Mouse (Mus musculus): ENCODE measurements around the gene Nhs. TPM values are rescaled to one million over a fixed set of nuclear protein-coding genes. Genes with fewer than 3 reads are reported as not detected.
A peak's percentile ranks its signal among the peaks of the same experiment; 100 is the strongest.
"Not testable (repeated sequence)": the region's sequence is repeated elsewhere in the genome, so short reads cannot be mapped to it uniquely, and the experiment has no call there.

Gene Nhs
- polyA plus RNA-seq, 1 experiment from 2014 or later: 3.6 TPM

- H3K4me3 ChIP-seq: peak overlapping the region; percentile 44
Observed at GRCm38 (mm10) chrX:161908652-161909403, 250.7 kb downstream of the Nhs start.

GRCm38 (mm10) chrX:161907595-161908592 lies 251.6 kb downstream of the Nhs start:
- no peaks in the 10 kb centered on the region for H3K36me3 ChIP-seq
- peak overlapping the region; percentile 44 for H3K4me3 ChIP-seq
- 24% methylated on average over 53 of the region's 53 CpGs for WGBS
- H3K4me1 ChIP-seq: no peaks in the 10 kb centered on the region; the same call in 1 of the 2 replicates
- no peaks in the 10 kb centered on the region for H3K9me3 ChIP-seq (replicated peaks)
- H3K4me2 ChIP-seq (replicated peaks): peak overlapping the region; percentile 74
- H3K27me3 ChIP-seq: peaks cover 72% of the 10 kb centered on the region
- peak overlapping the region; percentile 55; the same call in 1 of the 2 replicates for H3K27ac ChIP-seq
- ATAC-seq (ENCODE audit: low FRiP score): peak; percentile 80
- peak overlapping the region; percentile 50 for H3K9ac ChIP-seq

More at GRCm38 (mm10) chrX:161908652-161909403, 250.7 kb downstream of the Nhs start:
- Histone ChIP-seq H3K9ac (peak overlapping the region; percentile 50), H3K4me1 (no peaks in the 10 kb centered on the region; the same call in 1 of the 2 replicates), H3K27ac (peak overlapping the region; percentile 55), H3K4me2 (replicated peaks) (peak overlapping the region; percentile 74), H3K36me3 (no peaks in the 10 kb centered on the region), H3K9me3 (replicated peaks) (no peaks in the 10 kb centered on the region), H3K27me3 (peaks cover 75% of the 10 kb centered on the region)
- 17% methylated on average over 46 of the region's 48 CpGs for WGBS
- peak; percentile 84 for ATAC-seq (ENCODE audit: low FRiP score)

- 66% methylated on average over 2 of the region's 2 CpGs for WGBS
- Histone ChIP-seq H3K4me2 (replicated peaks) (no peak overlapping the region), H3K27me3 (peaks cover 26% of the 10 kb centered on the region), H3K9me3 (replicated peaks) (no peaks in the 10 kb centered on the region), H3K4me1 (no peaks in the 10 kb centered on the region), H3K4me3 (no peak overlapping the region), H3K9ac (no peak overlapping the region), H3K36me3 (no peaks in the 10 kb centered on the region), H3K27ac (no peak overlapping the region)
- ATAC-seq (ENCODE audit: low FRiP score): no peak
Observed at GRCm38 (mm10) chrX:161894442-161894841, 265.1 kb downstream of the Nhs start.

GRCm38 (mm10) chrX:161883661-161884060 lies 275.9 kb downstream of the Nhs start:
- Histone ChIP-seq H3K4me3 (no peak overlapping the region), H3K27me3 (peaks cover 7% of the 10 kb centered on the region), H3K9me3 (replicated peaks) (no peaks in the 10 kb centered on the region), H3K36me3 (no peaks in the 10 kb centered on the region), H3K27ac (no peak overlapping the region), H3K4me1 (no peaks in the 10 kb centered on the region), H3K9ac (no peak overlapping the region), H3K4me2 (replicated peaks) (no peak overlapping the region)
- 88% methylated on average over 3 of the region's 3 CpGs for WGBS
- no peak for ATAC-seq (ENCODE audit: low FRiP score)

- Histone ChIP-seq H3K27ac (no peak overlapping the region), H3K9me3 (replicated peaks) (no peaks in the 10 kb centered on the region), H3K4me2 (replicated peaks) (no peak overlapping the region), H3K36me3 (no peaks in the 10 kb centered on the region), H3K4me1 (no peaks in the 10 kb centered on the region), H3K4me3 (no peak overlapping the region), H3K9ac (no peak overlapping the region), H3K27me3 (peaks cover 24% of the 10 kb centered on the region)
- 70% methylated on average over 1 of the region's 1 CpGs for WGBS
- no peak for ATAC-seq (ENCODE audit: low FRiP score)
Observed at GRCm38 (mm10) chrX:161877123-161877522, 282.4 kb downstream of the Nhs start.

- Histone ChIP-seq H3K4me1 (no peaks in the 10 kb centered on the region), H3K27me3 (peaks cover 26% of the 10 kb centered on the region), H3K4me2 (replicated peaks) (no peak overlapping the region), H3K27ac (no peak overlapping the region), H3K9ac (no peak overlapping the region), H3K36me3 (no peaks in the 10 kb centered on the region), H3K9me3 (replicated peaks) (no peaks in the 10 kb centered on the region), H3K4me3 (no peak overlapping the region)
- ATAC-seq (ENCODE audit: low FRiP score): no peak
Observed at GRCm38 (mm10) chrX:161873511-161873910, 286.0 kb downstream of the Nhs start.

GRCm38 (mm10) chrX:161871306-161871705 lies 288.2 kb downstream of the Nhs start:
- Histone ChIP-seq H3K27ac (no peak overlapping the region), H3K27me3 (peaks cover 23% of the 10 kb centered on the region), H3K36me3 (no peaks in the 10 kb centered on the region)

GRCm38 (mm10) chrX:161855630-161856029 lies 303.9 kb downstream of the Nhs start:
- Histone ChIP-seq H3K27me3 (peaks cover 25% of the 10 kb centered on the region), H3K9ac (no peak overlapping the region), H3K4me2 (replicated peaks) (no peak overlapping the region), H3K36me3 (no peaks in the 10 kb centered on the region), H3K9me3 (replicated peaks) (no peaks in the 10 kb centered on the region), H3K4me1 (no peaks in the 10 kb centered on the region), H3K4me3 (no peak overlapping the region), H3K27ac (no peak overlapping the region)
- 81% methylated on average over 2 of the region's 2 CpGs for WGBS
- no peak for ATAC-seq (ENCODE audit: low FRiP score)

More at GRCm38 (mm10) chrX:161871306-161871705, 288.2 kb downstream of the Nhs start:
- H3K4me1 ChIP-seq: no peaks in the 10 kb centered on the region
- WGBS: 90% methylated on average over 7 of the region's 7 CpGs
- ATAC-seq (ENCODE audit: low FRiP score): no peak
- H3K9me3 ChIP-seq (replicated peaks): no peaks in the 10 kb centered on the region
- no peak overlapping the region for H3K9ac ChIP-seq
- no peak overlapping the region for H3K4me2 ChIP-seq (replicated peaks)
- no peak overlapping the region for H3K4me3 ChIP-seq

- Histone ChIP-seq H3K9ac (no peak overlapping the region), H3K27ac (no peak overlapping the region), H3K4me2 (replicated peaks) (no peak overlapping the region), H3K4me3 (no peak overlapping the region), H3K27me3 (peaks cover 28% of the 10 kb centered on the region), H3K9me3 (replicated peaks) (no peaks in the 10 kb centered on the region), H3K36me3 (no peaks in the 10 kb centered on the region), H3K4me1 (no peaks in the 10 kb centered on the region)
- 74% methylated on average over 4 of the region's 4 CpGs for WGBS
- no peak for ATAC-seq (ENCODE audit: low FRiP score)
Observed at GRCm38 (mm10) chrX:161853626-161854312, 305.8 kb downstream of the Nhs start.

GRCm38 (mm10) chrX:161826186-161826585 lies 333.3 kb downstream of the Nhs start:
- not testable (repeated sequence) for H3K27me3 ChIP-seq; H3K4me2 ChIP-seq (replicated peaks); H3K4me3 ChIP-seq; H3K4me1 ChIP-seq; H3K36me3 ChIP-seq; ATAC-seq (ENCODE audit: low FRiP score); H3K9ac ChIP-seq; H3K27ac ChIP-seq; H3K9me3 ChIP-seq (replicated peaks)
- 16% methylated on average over 2 of the region's 2 CpGs for WGBS

GRCm38 (mm10) chrX:161790182-161790581 lies 369.3 kb downstream of the Nhs start:
- H3K4me2 ChIP-seq (replicated peaks): no peak overlapping the region
- WGBS: 37% methylated on average over 6 of the region's 6 CpGs
- ATAC-seq (ENCODE audit: low FRiP score): no peak
- H3K27me3 ChIP-seq: peaks cover 28% of the 10 kb centered on the region
- no peak overlapping the region for H3K4me3 ChIP-seq
- no peaks in the 10 kb centered on the region for H3K4me1 ChIP-seq
- H3K9me3 ChIP-seq (replicated peaks): no peaks in the 10 kb centered on the region
- no peak overlapping the region for H3K27ac ChIP-seq
- no peak overlapping the region for H3K9ac ChIP-seq
- H3K36me3 ChIP-seq: no peaks in the 10 kb centered on the region
